Mouse (Mus musculus): ENCODE data around the gene Ccdc47.

The Ccdc47 gene

GRCm38 (mm10) chr11:106198277-106198676, 17.9 kb downstream of the Ccdc47 start:
- DNase-seq (ENCODE audit: low spot score in 2 of 2) = no peak

- no peak for DNase-seq (ENCODE audit: low spot score in 2 of 2)
Observed at GRCm38 (mm10) chr11:106195341-106195740, 20.8 kb downstream of the Ccdc47 start.

- DNase-seq (ENCODE audit: low spot score in 2 of 2) = no peak
Observed at GRCm38 (mm10) chr11:106194891-106195290, 21.3 kb downstream of the Ccdc47 start.

GRCm38 (mm10) chr11:106194155-106194541, 22.0 kb downstream of the Ccdc47 start:
- no peak for DNase-seq (ENCODE audit: low spot score in 2 of 2)

GRCm38 (mm10) chr11:106193371-106194154, 22.6 kb downstream of the Ccdc47 start:
- peak; percentile 85 to 90 for DNase-seq (ENCODE audit: low spot score in 2 of 2)

GRCm38 (mm10) chr11:106192657-106193370, 23.3 kb downstream of the Ccdc47 start:
- no peak for DNase-seq (ENCODE audit: low spot score in 2 of 2)

- no peak for DNase-seq (ENCODE audit: low spot score in 2 of 2)
Observed at GRCm38 (mm10) chr11:106192241-106192640, 23.9 kb downstream of the Ccdc47 start.

- DNase-seq (ENCODE audit: low spot score in 2 of 2) = no peak
Observed at GRCm38 (mm10) chr11:106191716-106192115, 24.4 kb downstream of the Ccdc47 start.

- no peak for DNase-seq (ENCODE audit: low spot score in 2 of 2)
Observed at GRCm38 (mm10) chr11:106187326-106187725, 28.8 kb downstream of the Ccdc47 start.

GRCm38 (mm10) chr11:106180449-106180801, 35.7 kb downstream of the Ccdc47 start:
- no peak for DNase-seq (ENCODE audit: low spot score in 2 of 2)

GRCm38 (mm10) chr11:106179711-106180448, 36.3 kb downstream of the Ccdc47 start:
- DNase-seq (ENCODE audit: low spot score in 2 of 2) = no peak

GRCm38 (mm10) chr11:106178036-106178782, 37.9 kb downstream of the Ccdc47 start:
- DNase-seq (ENCODE audit: low spot score in 2 of 2) = no peak

GRCm38 (mm10) chr11:106176372-106176771, 39.8 kb downstream of the Ccdc47 start:
- no peak for DNase-seq (ENCODE audit: low spot score in 2 of 2)

- no peak for DNase-seq (ENCODE audit: low spot score in 2 of 2)
Observed at GRCm38 (mm10) chr11:106175081-106175480, 41.1 kb downstream of the Ccdc47 start.

- DNase-seq (ENCODE audit: low spot score in 2 of 2) = no peak
Observed at GRCm38 (mm10) chr11:106174372-106174771, 41.8 kb downstream of the Ccdc47 start.

GRCm38 (mm10) chr11:106173228-106173627, 42.9 kb downstream of the Ccdc47 start:
- DNase-seq (ENCODE audit: low spot score in 2 of 2) = no peak

GRCm38 (mm10) chr11:106170807-106171206, 45.3 kb downstream of the Ccdc47 start:
- no peak for DNase-seq (ENCODE audit: low spot score in 2 of 2)

GRCm38 (mm10) chr11:106167435-106167834, 48.7 kb downstream of the Ccdc47 start:
- DNase-seq (ENCODE audit: low spot score in 2 of 2) = no peak

- no peak for DNase-seq (ENCODE audit: low spot score in 2 of 2)
Observed at GRCm38 (mm10) chr11:106164601-106165180, 51.5 kb downstream of the Ccdc47 start.

- DNase-seq (ENCODE audit: low spot score in 2 of 2) = no peak
Observed at GRCm38 (mm10) chr11:106163546-106163945, 52.6 kb downstream of the Ccdc47 start.

GRCm38 (mm10) chr11:106162237-106162636, 53.9 kb downstream of the Ccdc47 start:
- DNase-seq (ENCODE audit: low spot score in 2 of 2) = no peak

All from frontal cortex, postnatal 25 days (tissue).